ENCODE assay signal across 27 mouse cellular contexts in genomic region chr12:72359903-72360302, GRCm38 (mm10). TPM values are rescaled to one million over a fixed set of nuclear protein-coding genes. Genes with fewer than 3 reads are reported as not detected.
"Had no signal": no experiment of that assay in that cellular context is flagged by ENCODE, and none has a peak within 500 bp of the region (broad histone marks: within the 10 kb centered on the region; RNA-seq: fewer than 3 reads in every experiment).

No protein-coding gene starts in this region.

- H3K4me1 ChIP-seq: heart, embryonic 15.5 days; limb, embryonic 13.5 days; limb, embryonic 15.5 days; liver, embryonic 12.5 days had no signal

- H3K36me3 ChIP-seq: heart, embryonic 13.5 days; heart, embryonic 15.5 days; hindbrain, embryonic 13.5 days; hindbrain, embryonic 15.5 days; kidney, embryonic 15.5 days; limb, embryonic 13.5 days; limb, embryonic 15.5 days; liver, embryonic 12.5 days had no signal

- H3K9me3 ChIP-seq: heart, embryonic 13.5 days; heart, embryonic 15.5 days; hindbrain, embryonic 13.5 days; hindbrain, embryonic 15.5 days; kidney, embryonic 15.5 days; limb, embryonic 13.5 days; limb, embryonic 15.5 days; liver, embryonic 12.5 days had no signal

- H3K9ac ChIP-seq: heart, embryonic 13.5 days; heart, embryonic 15.5 days; hindbrain, embryonic 13.5 days; hindbrain, embryonic 15.5 days; kidney, embryonic 15.5 days; limb, embryonic 13.5 days; limb, embryonic 15.5 days; liver, embryonic 12.5 days; liver, embryonic 14.5 days had no signal

- H3K27ac ChIP-seq: heart, embryonic 13.5 days; heart, embryonic 15.5 days; hindbrain, embryonic 15.5 days; hindbrain, postnatal 0 days; kidney, embryonic 15.5 days; kidney, postnatal 0 days; limb, embryonic 13.5 days; limb, embryonic 15.5 days; liver, embryonic 12.5 days; liver, embryonic 14.5 days had no signal

- H3K27me3 ChIP-seq: heart, embryonic 15.5 days; hindbrain, embryonic 13.5 days; hindbrain, embryonic 15.5 days; kidney, embryonic 15.5 days; limb, embryonic 13.5 days; limb, embryonic 15.5 days; liver, embryonic 12.5 days had no signal

- ATAC-seq: hindbrain, postnatal 0 days; intestine, embryonic 16.5 days; liver, embryonic 12.5 days had no signal

- DNase-seq: gastrocnemius, postnatal 14 days; gastrocnemius, postnatal 36 days; heart, adult 18-20 months; heart, postnatal 14 days; heart, postnatal 36 days; kidney, adult 11 months; kidney, adult 2 months; kidney, adult 9 months; kidney, postnatal 14 days; kidney, postnatal 36 days; layer of hippocampus, adult 9-11 months; layer of hippocampus, postnatal 36 days; left cerebral cortex, postnatal 4 days had no signal

- H3K4me2 ChIP-seq: heart, embryonic 11.5 days; heart, embryonic 13.5 days; heart, embryonic 15.5 days; hindbrain, embryonic 13.5 days; hindbrain, embryonic 15.5 days; kidney, embryonic 15.5 days; limb, embryonic 13.5 days; limb, embryonic 15.5 days; liver, embryonic 12.5 days had no signal

- H3K4me3 ChIP-seq: heart, embryonic 13.5 days; heart, embryonic 15.5 days; hindbrain, embryonic 13.5 days; hindbrain, embryonic 15.5 days; kidney, embryonic 15.5 days; limb, embryonic 13.5 days; limb, embryonic 15.5 days; liver, embryonic 12.5 days had no signal

RNA-seq across cellular contexts. Expression of gene Rtn1, which starts 49.0 kb away (rescaled TPM):
- total RNA-seq: hematopoietic stem cell, adult 5-6 weeks had no signal
